Mouse (Mus musculus): ENCODE measurements around the gene Dnaja2. TPM values are rescaled to one million over a fixed set of nuclear protein-coding genes. Genes with fewer than 3 reads are reported as not detected.

Dnaja2 gene
- polyA plus RNA-seq (2015; fragmentation: Nextera tagmentation; extraction: Ambion mirVana), result 144 and 160 TPM in 2 replicates

DNA sequence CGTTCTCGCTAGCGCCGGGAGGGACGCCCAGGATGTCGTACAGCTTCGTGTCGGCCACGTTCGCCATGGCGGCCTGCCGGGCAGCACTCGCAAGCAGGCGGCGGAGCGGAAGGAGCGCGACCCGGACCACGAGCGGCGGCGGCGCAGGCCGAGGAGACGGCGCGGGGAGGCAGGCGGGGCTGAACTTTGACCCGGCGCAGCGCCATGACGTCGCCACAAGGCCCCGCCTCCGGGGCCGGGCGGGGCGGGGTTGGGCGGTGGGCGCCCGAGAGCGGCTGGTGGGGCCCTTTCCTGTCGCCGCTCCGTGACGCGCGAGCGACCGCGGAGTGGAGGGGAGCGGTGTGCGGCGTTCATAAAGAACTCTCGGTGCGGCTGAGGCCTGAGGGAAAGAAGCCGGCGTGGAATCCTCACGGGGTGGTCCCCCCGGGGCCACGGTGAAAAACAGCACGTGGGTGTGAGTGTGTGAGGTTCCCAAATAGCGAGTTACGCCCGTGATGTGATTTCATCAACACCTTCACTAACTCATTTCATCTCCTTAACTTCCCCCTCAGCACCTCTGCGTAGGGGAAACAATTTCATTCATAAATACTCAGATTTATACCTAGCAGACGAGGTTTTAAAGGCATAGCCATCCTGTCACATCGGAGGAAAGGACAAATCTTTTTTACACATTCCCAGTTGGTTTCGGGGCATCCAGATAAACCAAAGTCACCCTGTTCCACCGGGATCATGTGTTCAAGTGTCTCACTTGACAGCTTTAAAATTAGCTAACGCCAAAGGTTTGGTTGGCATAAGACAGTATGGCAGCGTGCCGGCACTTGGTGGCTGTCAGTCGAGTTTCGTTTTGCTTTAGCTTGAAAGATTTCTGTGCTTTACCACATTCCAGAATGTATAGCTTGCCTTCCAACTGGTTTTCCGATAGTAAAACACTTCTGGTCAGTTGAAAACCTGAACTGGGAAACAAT is at the start of gene Dnaja2:
Gene Dnaja2, minus strand, starts transcription at position 164 of the 965 bp plus-strand sequence.
- peak within 1 kb of the TSS; percentile 86 for H3K27ac ChIP-seq
- ATAC-seq (ENCODE audit: borderline replicate concordance, extremely low read depth, low FRiP score, low TSS enrichment), result peak; percentile 96
- no peaks in the 10 kb centered on the region for H3K27me3 ChIP-seq
- WGBS, result under 1% methylated on average over 77 of the region's 77 CpGs
- peak within 1 kb of the TSS; percentile 73 for H3K9ac ChIP-seq
- H3K9me3 ChIP-seq, result no peaks in the 10 kb centered on the region
- no peaks in the 10 kb centered on the region; the same call in 1 of the 2 replicates for H3K4me1 ChIP-seq
- peaks cover 26% of the 10 kb centered on the region for H3K36me3 ChIP-seq
- H3K4me3 ChIP-seq, result peak within 1 kb of the TSS; percentile 73
- H3K4me2 ChIP-seq, result peak within 1 kb of the TSS; percentile 80

DNA sequence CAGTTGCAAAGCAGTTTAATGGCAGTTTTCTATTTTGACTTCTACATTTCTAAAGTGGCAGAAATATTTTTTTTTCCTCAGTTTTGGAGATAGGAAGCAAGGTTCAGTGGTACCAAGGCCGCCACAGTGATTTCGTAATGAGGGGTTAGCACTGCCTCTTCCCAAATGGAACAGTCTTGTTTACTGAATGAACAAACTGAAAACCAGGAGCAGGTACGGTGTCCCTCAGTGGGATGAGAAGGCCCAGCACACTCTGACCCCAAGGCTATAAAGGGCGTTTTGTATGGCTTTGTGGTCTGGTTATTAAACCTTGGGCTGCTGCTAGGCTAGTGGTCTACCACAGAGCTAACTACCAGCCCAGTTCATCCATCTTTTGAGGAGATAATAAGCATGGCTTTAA is 49.1 kb upstream of the Dnaja2 start:
- Histone ChIP-seq H3K36me3 (no peaks in the 10 kb centered on the region), H3K27me3 (no peaks in the 10 kb centered on the region), H3K4me2 (no peak overlapping the region), H3K27ac (no peak overlapping the region), H3K4me3 (no peak overlapping the region), H3K4me1 (no peaks in the 10 kb centered on the region), H3K9me3 (no peaks in the 10 kb centered on the region), H3K9ac (no peak overlapping the region)
- ATAC-seq (ENCODE audit: borderline replicate concordance, extremely low read depth, low FRiP score, low TSS enrichment), result no peak
- WGBS, result 73% methylated on average over 4 of the region's 4 CpGs

DNA sequence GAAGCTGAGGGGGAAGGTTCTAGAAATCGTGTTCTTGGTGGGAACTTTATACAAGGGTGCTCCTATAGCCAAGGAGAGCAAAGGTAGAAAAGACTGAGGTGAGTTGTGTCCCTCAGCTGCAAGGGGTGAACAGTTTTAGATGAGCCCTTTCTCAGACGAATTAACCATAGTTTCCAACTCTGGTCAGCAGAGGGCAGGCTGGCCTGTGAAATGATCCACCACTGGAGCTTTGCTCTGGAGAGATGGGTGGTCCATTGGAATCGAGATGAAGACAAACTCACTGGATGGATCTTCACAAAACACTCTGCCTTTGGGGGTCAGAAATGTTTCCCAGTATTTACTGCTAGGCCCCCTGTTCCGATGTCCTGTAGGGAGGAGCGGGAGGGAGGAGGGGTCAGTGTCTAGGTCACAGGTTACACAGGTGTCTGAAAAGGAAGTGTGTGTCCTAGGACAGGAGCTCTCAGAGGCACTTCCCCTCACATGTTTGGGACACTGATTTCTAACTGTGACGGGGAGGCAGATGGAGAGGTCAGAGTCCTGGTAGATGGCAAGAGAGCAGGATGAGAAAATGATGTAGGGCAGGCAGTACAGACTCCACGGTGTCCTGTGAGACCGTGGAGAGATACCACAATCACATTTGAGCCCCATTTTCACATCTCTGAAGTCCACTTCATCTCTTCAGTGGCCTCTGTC is 48.2 kb upstream of the Dnaja2 start:
- H3K9me3 ChIP-seq, result no peaks in the 10 kb centered on the region
- 35% methylated on average over 8 of the region's 8 CpGs for WGBS
- H3K4me3 ChIP-seq, result no peak overlapping the region
- H3K36me3 ChIP-seq, result no peaks in the 10 kb centered on the region
- H3K27ac ChIP-seq, result no peak overlapping the region
- ATAC-seq (ENCODE audit: borderline replicate concordance, extremely low read depth, low FRiP score, low TSS enrichment), result no peak
- H3K4me2 ChIP-seq, result no peak overlapping the region
- no peaks in the 10 kb centered on the region for H3K4me1 ChIP-seq
- H3K27me3 ChIP-seq, result no peaks in the 10 kb centered on the region
- H3K9ac ChIP-seq, result no peak overlapping the region

DNA sequence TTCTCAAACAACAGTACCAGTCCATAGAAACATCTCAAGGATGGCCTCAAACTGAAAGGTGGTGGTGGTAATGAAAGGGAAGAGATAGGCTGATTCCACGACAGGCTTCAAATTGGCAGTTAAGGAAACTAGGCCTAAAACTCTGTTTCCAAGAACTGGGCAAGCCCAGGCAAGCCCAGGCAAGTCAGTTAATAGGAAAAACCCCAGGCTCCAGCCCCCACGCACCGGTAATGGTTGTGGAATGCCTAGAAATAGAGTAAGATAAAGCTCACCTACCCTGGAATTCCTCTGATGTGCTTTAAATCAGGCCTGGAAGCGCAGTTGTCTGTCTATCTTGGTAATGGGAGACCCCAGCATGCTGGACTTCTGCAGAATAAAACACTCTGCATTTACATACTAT is 47.6 kb upstream of the Dnaja2 start:
- no peaks in the 10 kb centered on the region for H3K27me3 ChIP-seq
- no peaks in the 10 kb centered on the region for H3K9me3 ChIP-seq
- no peaks in the 10 kb centered on the region for H3K36me3 ChIP-seq
- no peak overlapping the region for H3K4me2 ChIP-seq
- no peaks in the 10 kb centered on the region for H3K4me1 ChIP-seq
- H3K27ac ChIP-seq, result no peak overlapping the region
- 71% methylated on average over 4 of the region's 4 CpGs for WGBS
- H3K9ac ChIP-seq, result no peak overlapping the region
- no peak for ATAC-seq (ENCODE audit: borderline replicate concordance, extremely low read depth, low FRiP score, low TSS enrichment)
- H3K4me3 ChIP-seq, result no peak overlapping the region

DNA sequence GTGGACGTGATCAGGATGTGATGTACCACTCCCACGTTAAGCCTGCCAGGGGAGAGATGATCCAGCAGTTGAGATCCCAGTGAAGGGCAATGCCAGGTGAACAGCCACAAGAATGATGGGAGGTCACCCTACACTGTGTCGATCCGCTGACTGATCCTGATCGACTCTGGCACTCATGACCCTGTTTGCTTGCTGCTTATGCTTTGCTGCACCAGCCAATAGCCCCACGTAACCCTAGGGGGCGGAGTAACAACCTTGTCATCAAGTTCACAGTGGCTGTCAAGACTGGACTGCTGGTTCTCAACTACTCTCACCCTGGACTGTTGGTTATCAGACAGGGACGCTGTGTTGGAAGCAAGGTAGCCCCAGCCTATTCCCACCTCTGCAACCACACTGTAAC is 46.6 kb upstream of the Dnaja2 start:
- Histone ChIP-seq H3K4me1 (no peaks in the 10 kb centered on the region), H3K9ac (no peak overlapping the region), H3K27ac (no peak overlapping the region), H3K4me2 (no peak overlapping the region), H3K27me3 (no peaks in the 10 kb centered on the region), H3K9me3 (no peaks in the 10 kb centered on the region), H3K36me3 (no peaks in the 10 kb centered on the region), H3K4me3 (no peak overlapping the region)
- WGBS, result 76% methylated on average over 8 of the region's 8 CpGs
- ATAC-seq (ENCODE audit: borderline replicate concordance, extremely low read depth, low FRiP score, low TSS enrichment), result no peak

DNA sequence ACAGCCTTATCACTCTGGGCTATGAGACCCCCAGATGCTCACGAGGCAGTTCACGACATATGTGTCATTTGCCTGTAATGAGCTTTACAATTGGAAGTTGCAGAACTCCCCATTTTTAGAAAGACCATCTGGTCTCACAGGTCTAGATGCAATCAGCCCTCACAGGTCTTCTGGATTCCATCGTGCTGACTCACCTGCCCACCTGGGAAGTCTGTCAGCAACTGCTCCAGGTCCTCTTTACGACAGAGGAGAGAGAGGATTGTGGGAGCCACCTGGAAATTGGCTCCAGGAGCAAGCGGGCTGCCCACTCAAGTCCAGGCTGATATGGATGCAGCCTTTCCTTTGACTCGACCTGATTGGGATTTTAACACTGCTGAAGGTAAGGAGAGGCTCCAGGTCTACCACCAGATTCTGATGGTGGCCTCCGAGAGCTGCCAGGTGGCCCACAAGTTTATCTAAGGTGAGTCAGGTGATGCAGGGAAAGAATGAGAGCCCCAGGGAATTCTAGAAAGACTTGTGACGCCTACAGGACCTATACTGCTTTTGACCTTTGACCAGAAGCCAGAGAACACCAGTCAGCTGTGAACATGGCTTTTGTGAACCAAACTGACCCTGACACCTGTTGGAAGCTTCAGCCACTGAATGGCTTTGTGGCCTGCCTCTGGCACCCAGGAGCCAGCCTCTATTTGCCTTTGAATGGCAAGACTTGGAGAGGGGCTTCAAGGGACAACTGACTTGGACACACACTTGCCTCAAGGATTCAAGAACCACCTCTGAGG is 42.5 kb upstream of the Dnaja2 start:
- H3K27ac ChIP-seq, result no peak overlapping the region
- 0 out of 2 replicates have a peak, but pooled peaks cover 7% of the 10 kb centered on the region for H3K4me1 ChIP-seq
- no peak overlapping the region for H3K4me2 ChIP-seq
- no peaks in the 10 kb centered on the region for H3K9me3 ChIP-seq
- WGBS, result 49% methylated on average over 8 of the region's 8 CpGs
- no peaks in the 10 kb centered on the region for H3K36me3 ChIP-seq
- H3K4me3 ChIP-seq, result no peak overlapping the region
- ATAC-seq (ENCODE audit: borderline replicate concordance, extremely low read depth, low FRiP score, low TSS enrichment), result no peak
- H3K9ac ChIP-seq, result no peak overlapping the region
- no peaks in the 10 kb centered on the region for H3K27me3 ChIP-seq

DNA sequence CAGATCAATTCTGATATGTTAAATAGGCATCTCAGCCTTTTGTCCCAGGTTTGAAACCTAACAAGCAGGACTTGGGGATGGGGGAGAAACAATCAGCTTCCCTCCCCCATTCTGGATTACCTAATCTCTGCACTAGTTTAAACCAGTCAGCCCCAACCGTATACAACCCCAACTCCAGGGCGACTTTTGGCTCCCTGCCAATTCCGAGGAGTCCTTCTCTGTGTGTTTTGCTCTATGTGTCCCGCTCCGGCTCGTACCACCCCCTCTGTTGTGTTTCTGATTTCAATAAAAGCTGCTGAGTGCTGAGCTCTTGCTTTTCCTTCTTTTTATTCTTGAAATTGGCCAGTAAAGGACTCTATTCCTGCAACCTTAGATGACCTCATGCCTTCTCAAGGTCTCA is 40.2 kb upstream of the Dnaja2 start:
- Histone ChIP-seq H3K27me3 (no peaks in the 10 kb centered on the region), H3K36me3 (no peaks in the 10 kb centered on the region), H3K9me3 (no peaks in the 10 kb centered on the region), H3K4me1 (0 out of 2 replicates have a peak, but pooled peaks cover 7% of the 10 kb centered on the region), H3K4me2 (peak overlapping the region; percentile 6; the same call in 1 of the 2 replicates), H3K4me3 (no peak overlapping the region), H3K9ac (no peak overlapping the region), H3K27ac (no peak overlapping the region)
- WGBS, result 10% methylated on average over 6 of the region's 6 CpGs
- peak; percentile 83 for ATAC-seq (ENCODE audit: borderline replicate concordance, extremely low read depth, low FRiP score, low TSS enrichment)

DNA sequence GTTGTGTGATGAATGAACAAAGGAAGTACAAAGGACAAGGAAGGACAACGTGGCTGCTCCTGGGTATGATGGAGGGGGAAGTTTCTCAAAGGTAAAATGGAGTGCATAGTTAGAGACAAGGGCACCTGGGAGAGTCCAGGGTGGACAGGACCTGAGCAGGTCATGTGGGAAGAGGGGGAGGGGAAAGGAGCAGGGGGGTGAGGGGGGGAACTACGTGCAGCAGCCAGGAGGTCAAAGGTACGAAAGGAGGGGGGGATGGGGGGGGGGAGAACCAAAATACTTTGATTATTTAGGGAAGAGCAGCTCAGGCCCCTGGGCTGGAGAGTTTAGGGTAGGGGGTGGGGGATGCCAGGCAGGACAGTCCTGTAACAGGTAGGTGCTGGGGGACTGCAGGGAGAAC is 39.8 kb upstream of the Dnaja2 start:
- no peak overlapping the region for H3K27ac ChIP-seq
- H3K4me3 ChIP-seq, result no peak overlapping the region
- 0 out of 2 replicates have a peak, but pooled peaks have one; percentile 39 for ATAC-seq (ENCODE audit: borderline replicate concordance, extremely low read depth, low FRiP score, low TSS enrichment)

DNA sequence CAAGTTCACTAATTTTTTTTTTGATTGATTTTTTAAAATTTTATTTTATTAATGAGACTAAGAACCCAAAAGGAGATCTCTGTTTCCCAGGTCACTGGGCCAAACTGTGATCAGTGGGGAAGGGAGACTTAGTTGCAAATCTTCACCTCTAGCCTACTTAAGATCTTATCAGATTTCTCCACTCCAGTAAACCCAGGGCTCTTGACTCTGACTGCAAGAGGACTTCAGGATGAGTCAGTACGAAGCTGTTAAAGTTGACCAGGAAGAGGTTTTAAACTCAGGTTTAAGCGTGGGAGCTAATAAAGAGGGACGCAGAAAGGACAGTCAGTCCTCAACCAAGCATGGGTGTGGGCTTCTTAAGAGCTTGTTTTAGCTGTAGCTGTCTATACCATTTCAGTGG is 38.2 kb upstream of the Dnaja2 start:
- Histone ChIP-seq H3K4me2 (no peak overlapping the region), H3K4me3 (no peak overlapping the region), H3K27ac (no peak overlapping the region), H3K9me3 (no peaks in the 10 kb centered on the region), H3K4me1 (0 out of 2 replicates have a peak, but pooled peaks cover 7% of the 10 kb centered on the region), H3K36me3 (no peaks in the 10 kb centered on the region), H3K27me3 (no peaks in the 10 kb centered on the region), H3K9ac (no peak overlapping the region)
- no peak for ATAC-seq (ENCODE audit: borderline replicate concordance, extremely low read depth, low FRiP score, low TSS enrichment)
- WGBS, result 70% methylated on average over 3 of the region's 3 CpGs

More for the DNA sequence above, 39.8 kb upstream of the Dnaja2 start:
- H3K9ac ChIP-seq, result no peak overlapping the region
- H3K4me2 ChIP-seq, result no peak overlapping the region
- WGBS, result 31% methylated on average over 3 of the region's 3 CpGs
- no peaks in the 10 kb centered on the region for H3K9me3 ChIP-seq
- 0 out of 2 replicates have a peak, but pooled peaks cover 7% of the 10 kb centered on the region for H3K4me1 ChIP-seq
- H3K36me3 ChIP-seq, result no peaks in the 10 kb centered on the region
- H3K27me3 ChIP-seq, result no peaks in the 10 kb centered on the region

DNA sequence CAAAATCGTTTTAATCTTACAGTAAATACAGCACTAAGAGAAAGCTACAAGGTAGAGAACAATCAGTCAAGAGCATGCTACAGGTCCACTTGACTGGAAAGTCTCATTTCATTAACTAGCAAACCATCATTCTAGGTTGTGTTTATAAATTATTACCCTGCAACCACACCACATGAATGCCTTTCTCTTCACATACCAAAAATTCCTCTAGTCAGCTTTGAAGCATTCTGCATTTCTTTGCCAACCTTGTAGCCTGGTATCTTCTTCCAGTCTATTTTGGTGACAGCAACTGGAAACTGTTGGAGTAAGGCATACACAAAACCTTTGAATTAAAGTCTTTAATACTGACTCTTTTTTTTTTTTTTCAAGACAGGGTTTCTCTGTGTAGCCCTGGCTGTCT is 36.4 kb upstream of the Dnaja2 start:
- WGBS, result 66% methylated on average over 1 of the region's 1 CpGs
- no peak overlapping the region for H3K9ac ChIP-seq
- no peak for ATAC-seq (ENCODE audit: borderline replicate concordance, extremely low read depth, low FRiP score, low TSS enrichment)
- H3K4me3 ChIP-seq, result no peak overlapping the region
- no peaks in the 10 kb centered on the region for H3K9me3 ChIP-seq
- H3K27me3 ChIP-seq, result no peaks in the 10 kb centered on the region
- H3K4me2 ChIP-seq, result no peak overlapping the region
- no peak overlapping the region for H3K27ac ChIP-seq
- 0 out of 2 replicates have a peak, but pooled peaks cover 7% of the 10 kb centered on the region for H3K4me1 ChIP-seq
- H3K36me3 ChIP-seq, result no peaks in the 10 kb centered on the region

DNA sequence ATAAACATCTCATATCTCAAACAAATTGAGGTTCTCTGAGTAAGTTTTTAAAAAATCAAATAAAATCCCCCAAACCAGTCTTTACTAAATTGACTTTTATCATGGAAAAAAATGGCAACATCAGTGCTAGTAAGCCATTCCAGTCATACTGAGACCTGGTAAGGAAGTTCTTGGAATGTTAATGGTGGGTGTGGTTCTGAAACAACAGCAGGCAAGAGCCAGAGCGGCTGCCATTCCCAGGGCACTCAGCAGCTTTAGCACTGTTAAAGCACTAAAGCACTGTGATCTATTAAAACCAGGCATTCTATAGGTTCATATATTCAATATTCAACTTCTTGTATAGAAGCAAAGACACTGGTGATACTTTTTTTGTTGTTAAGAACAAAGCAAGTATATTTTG is 35.1 kb upstream of the Dnaja2 start:
- Histone ChIP-seq H3K4me2 (no peak overlapping the region), H3K4me1 (0 out of 2 replicates have a peak, but pooled peaks cover 2% of the 10 kb centered on the region), H3K9me3 (no peaks in the 10 kb centered on the region), H3K36me3 (no peaks in the 10 kb centered on the region), H3K27ac (no peak overlapping the region), H3K27me3 (no peaks in the 10 kb centered on the region), H3K4me3 (no peak overlapping the region), H3K9ac (no peak overlapping the region)
- 64% methylated on average over 1 of the region's 1 CpGs for WGBS
- no peak for ATAC-seq (ENCODE audit: borderline replicate concordance, extremely low read depth, low FRiP score, low TSS enrichment)
